In genomic region chr7:144469181-144469641, GRCm38 (mm10) we compare ENCODE assay signal across 8 mouse cellular contexts. TPM values are rescaled to one million over a fixed set of nuclear protein-coding genes. Genes with fewer than 3 reads are reported as not detected.
DNase-seq lines count a peak whose midpoint lies in the region; ATAC-seq and TF ChIP-seq lines count a peak whose summit lies in the region.

No protein-coding gene starts in this region.

- WGBS in embryonic facial prominence, embryonic 10.5 days, result 24% methylated on average over 4 of the region's 4 CpGs
- 20% methylated on average over 4 of the region's 4 CpGs for WGBS in hindbrain, embryonic 11.5 days
- WGBS in limb, embryonic 14.5 days, result 22% methylated on average over 4 of the region's 4 CpGs
- WGBS in neural tube, embryonic 12.5 days, result 23% methylated on average over 4 of the region's 4 CpGs

- H3K4me1 ChIP-seq in embryonic facial prominence, embryonic 10.5 days, result peaks cover 35% of the 10 kb centered on the region
- H3K4me1 ChIP-seq in hindbrain, embryonic 11.5 days (replicated peaks; ENCODE audit: control insufficient read depth, insufficient read depth, low read length), result peaks cover 7% of the 10 kb centered on the region; the same call in 1 of the 2 replicates
- H3K4me1 ChIP-seq in limb, embryonic 14.5 days (ENCODE audit: control insufficient read depth, insufficient read depth, low read length), result peaks cover 11% of the 10 kb centered on the region
- H3K4me1 ChIP-seq in neural tube, embryonic 12.5 days, result peaks cover 11% of the 10 kb centered on the region

- H3K27me3 ChIP-seq in embryonic facial prominence, embryonic 10.5 days (replicated peaks; ENCODE audit: low read depth, poor library complexity, severe bottlenecking), result no peaks in the 10 kb centered on the region
- no peaks in the 10 kb centered on the region for H3K27me3 ChIP-seq in hindbrain, embryonic 11.5 days (ENCODE audit: control insufficient read depth, insufficient read depth, low read length)
- H3K27me3 ChIP-seq in limb, embryonic 14.5 days (ENCODE audit: control insufficient read depth, insufficient read depth, low read length), result no peaks in the 10 kb centered on the region
- no peaks in the 10 kb centered on the region for H3K27me3 ChIP-seq in neural tube, embryonic 12.5 days (replicated peaks)

- TF ChIP-seq POLR2A in limb, embryonic 14.5 days (IDR thresholded peaks at IDR 0.05; ENCODE audit: borderline replicate concordance, extremely low read depth, insufficient read depth, insufficient read length), result no peak

- H3K4me3 ChIP-seq in embryonic facial prominence, embryonic 10.5 days, result peak overlapping the region; percentile 97
- peak overlapping the region; percentile 75 for H3K4me3 ChIP-seq in hindbrain, embryonic 11.5 days (ENCODE audit: low read depth, low read length)
- H3K4me3 ChIP-seq in limb, embryonic 14.5 days (replicated peaks; ENCODE audit: low read length), result peak overlapping the region; percentile 93
- peak overlapping the region; percentile 94 for H3K4me3 ChIP-seq in neural tube, embryonic 12.5 days

- intact Hi-C loops in heart, postnatal 25 days (cut with DNase I), result no loop called here

- peaks cover 33% of the 10 kb centered on the region for H3K36me3 ChIP-seq in embryonic facial prominence, embryonic 10.5 days (replicated peaks)
- H3K36me3 ChIP-seq in hindbrain, embryonic 11.5 days (ENCODE audit: control insufficient read depth, insufficient read depth, low read length), result peaks cover 3% of the 10 kb centered on the region; the same call in 1 of the 2 replicates
- peaks cover 24% of the 10 kb centered on the region for H3K36me3 ChIP-seq in limb, embryonic 14.5 days (ENCODE audit: control insufficient read depth, insufficient read depth, low read length)
- H3K36me3 ChIP-seq in neural tube, embryonic 12.5 days, result peaks cover 18% of the 10 kb centered on the region

- peak; percentile 94 for DNase-seq in heart, adult 11 months
- no peak for DNase-seq in heart, postnatal 25 days (ENCODE audit: low spot score)
- peak; percentile 25 for DNase-seq in embryonic facial prominence, embryonic 10.5 days (ENCODE audit: low spot score)
- peak; percentile 17 for DNase-seq in hindbrain, embryonic 11.5 days (ENCODE audit: low spot score)
- no peak for DNase-seq in limb, embryonic 14.5 days (ENCODE audit: low spot score)
- DNase-seq in right cerebral cortex, postnatal 25 days, result no peak

- H3K9me3 ChIP-seq in embryonic facial prominence, embryonic 10.5 days, result no peaks in the 10 kb centered on the region
- no peaks in the 10 kb centered on the region for H3K9me3 ChIP-seq in hindbrain, embryonic 11.5 days (ENCODE audit: control insufficient read depth, low read length)
- H3K9me3 ChIP-seq in limb, embryonic 14.5 days (ENCODE audit: control insufficient read depth, low read length), result no peaks in the 10 kb centered on the region
- no peaks in the 10 kb centered on the region for H3K9me3 ChIP-seq in neural tube, embryonic 12.5 days

- no peak for ATAC-seq in hindbrain, embryonic 11.5 days (ENCODE audit: low FRiP score)
- no peak for ATAC-seq in limb, embryonic 14.5 days (ENCODE audit: low FRiP score, low read depth)
- ATAC-seq in neural tube, embryonic 12.5 days (ENCODE audit: low FRiP score, low read depth), result no peak
- ATAC-seq in monocyte, adult 5-6 weeks (replicated peaks; ENCODE audit: insufficient number of reproducible peaks, low FRiP score, low TSS enrichment, poor library complexity, severe bottlenecking), result no peak

- H3K27ac ChIP-seq in embryonic facial prominence, embryonic 10.5 days (replicated peaks), result peak overlapping the region; percentile 94
- no peak overlapping the region for H3K27ac ChIP-seq in hindbrain, embryonic 11.5 days (ENCODE audit: low read depth, low read length)
- H3K27ac ChIP-seq in limb, embryonic 14.5 days (replicated peaks; ENCODE audit: low read depth, low read length), result peak overlapping the region; percentile 79; the same call in 1 of the 2 replicates
- H3K27ac ChIP-seq in neural tube, embryonic 12.5 days, result no peak overlapping the region

- peak overlapping the region; percentile 88 for H3K9ac ChIP-seq in hindbrain, embryonic 11.5 days (ENCODE audit: low read depth, low read length)
- peak overlapping the region; percentile 91 for H3K9ac ChIP-seq in limb, embryonic 14.5 days (ENCODE audit: low read depth, low read length, severe bottlenecking)
- peak overlapping the region; percentile 95 for H3K9ac ChIP-seq in neural tube, embryonic 12.5 days

- peak overlapping the region; percentile 84 for H3K4me2 ChIP-seq in hindbrain, embryonic 11.5 days (replicated peaks; ENCODE audit: low read depth, low read length)
- H3K4me2 ChIP-seq in limb, embryonic 14.5 days (replicated peaks; ENCODE audit: low read depth, low read length, severe bottlenecking), result peak overlapping the region; percentile 74
- H3K4me2 ChIP-seq in neural tube, embryonic 12.5 days (replicated peaks), result peak overlapping the region; percentile 92

RNA-seq across cellular contexts. Expression of gene Cttn, which starts 1.6 kb away (rescaled TPM):
- total RNA-seq in heart, postnatal 25 days (2021), result 10 to 100 TPM; 29.5 to 32.4 TPM
- 196 and 200 TPM in 2 replicates for polyA plus RNA-seq in embryonic facial prominence, embryonic 10.5 days (2016; fragmentation: Nextera tagmentation; extraction: Ambion mirVana)
- polyA plus RNA-seq in hindbrain, embryonic 11.5 days (2014; fragmentation: Nextera tagmentation; extraction: Ambion mirVana), result 174 and 196 TPM in 2 replicates
- polyA plus RNA-seq in limb, embryonic 14.5 days (2012; rRNA removed), result 188 and 190 TPM in 2 replicates
- 174 and 180 TPM in 2 replicates for polyA plus RNA-seq in limb, embryonic 14.5 days (2014; fragmentation: Nextera tagmentation; extraction: Ambion mirVana)
- 184 and 191 TPM in 2 replicates for polyA plus RNA-seq in neural tube, embryonic 12.5 days (2016; fragmentation: Nextera tagmentation; extraction: Ambion mirVana)
- 2.1 to 5.7 TPM (median 3.0 TPM) in 3 replicates for total RNA-seq in monocyte, adult 5-6 weeks (2017)

Comparison
In these comparisons a context has a peak if more than half of its experiments do, and no peak if none do; other contexts are left out.
1. DNase-seq: peak in heart, adult 11 months (single experiment), embryonic facial prominence, embryonic 10.5 days (single experiment) and hindbrain, embryonic 11.5 days (single experiment); none in heart, postnatal 25 days (single experiment), limb, embryonic 14.5 days (single experiment) and right cerebral cortex, postnatal 25 days (single experiment).
2. H3K27ac ChIP-seq: peak in embryonic facial prominence, embryonic 10.5 days (single experiment) and limb, embryonic 14.5 days (single experiment); none in hindbrain, embryonic 11.5 days (single experiment) and neural tube, embryonic 12.5 days (single experiment).
3. Peak in every context shown above with its lines, with median percentiles within 50 percentile points of each other: H3K4me3 ChIP-seq, H3K4me2 ChIP-seq and H3K9ac ChIP-seq.